Mouse (Mus musculus): Measurements from ENCODE around the gene Pmm1. TPM values are rescaled to one million over a fixed set of nuclear protein-coding genes. Genes with fewer than 3 reads are reported as not detected.
"Not testable (repeated sequence)": the region's sequence is repeated elsewhere in the genome, so short reads cannot be mapped to it uniquely, and the experiment has no call there.

Pmm1 gene
- 10 to 100 TPM; 23.0 to 28.8 TPM for total RNA-seq (2021)
- long read RNA-seq, experiment 1, transcript Pmm1-201 (8 exons, 1,300 nt), result major isoform, 39 of 42 reads
- long read RNA-seq, experiment 1, partial matches to known transcripts, result 0 of 42 reads
- long read RNA-seq, experiment 1, other reads (novel, unspliced or antisense), result 2 of 42 reads
- long read RNA-seq, experiment 2, transcript Pmm1-201 (8 exons, 1,300 nt), result major isoform, 26 of 33 reads
- long read RNA-seq, experiment 2, partial matches to known transcripts, result 0 of 33 reads
- long read RNA-seq, experiment 2, other reads (novel, unspliced or antisense), result 6 of 33 reads

GRCm38 (mm10) chr15:81960171-81961077 is at the start of gene Pmm1:
Gene Pmm1, minus strand, starts transcription at chr15:81960930.
- DNase-seq, result peak; percentile 98
- intact Hi-C loops (cut with DNase I), result loop anchor here (1.0 kb wide), 1 partner anchor 29 kb away; no protein-coding TSS in a partner anchor

- intact Hi-C loops (cut with DNase I), result no loop called here
- no peak for DNase-seq
Measured at GRCm38 (mm10) chr15:82004257-82004656, 43.5 kb upstream of the Pmm1 start.

DNA sequence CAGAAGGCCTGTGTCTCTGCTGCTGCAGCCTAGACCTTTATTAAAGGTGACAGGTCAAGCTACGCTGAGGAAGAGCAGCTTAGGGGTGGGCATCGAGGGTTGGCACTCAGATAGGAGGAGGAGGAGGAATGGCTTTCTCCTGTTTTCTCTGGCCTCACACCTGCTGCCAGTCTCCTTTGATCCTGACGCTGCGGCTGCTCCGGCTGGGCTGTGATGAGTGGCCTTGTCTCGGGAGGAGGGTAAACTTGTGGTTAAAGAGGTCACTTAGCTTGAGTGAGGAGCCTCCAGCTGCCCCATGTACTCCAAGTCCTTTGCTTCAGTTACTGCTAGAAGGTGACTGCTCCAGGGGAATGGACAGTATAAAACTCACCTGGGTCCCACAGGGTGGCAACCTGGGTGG is 33.3 kb upstream of the Pmm1 start:
- intact Hi-C loops (cut with DNase I), result loop anchor here (10.0 kb wide), 2 partner anchors 49 to 169 kb away; no protein-coding TSS in a partner anchor
- DNase-seq, result no peak

GRCm38 (mm10) chr15:81990549-81990948 is 29.8 kb upstream of the Pmm1 start:
- intact Hi-C loops (cut with DNase I), result loop anchor here (10.0 kb wide), 2 partner anchors 46 to 166 kb away; no protein-coding TSS in a partner anchor
- peak; percentile 6 to 17 for DNase-seq

DNA sequence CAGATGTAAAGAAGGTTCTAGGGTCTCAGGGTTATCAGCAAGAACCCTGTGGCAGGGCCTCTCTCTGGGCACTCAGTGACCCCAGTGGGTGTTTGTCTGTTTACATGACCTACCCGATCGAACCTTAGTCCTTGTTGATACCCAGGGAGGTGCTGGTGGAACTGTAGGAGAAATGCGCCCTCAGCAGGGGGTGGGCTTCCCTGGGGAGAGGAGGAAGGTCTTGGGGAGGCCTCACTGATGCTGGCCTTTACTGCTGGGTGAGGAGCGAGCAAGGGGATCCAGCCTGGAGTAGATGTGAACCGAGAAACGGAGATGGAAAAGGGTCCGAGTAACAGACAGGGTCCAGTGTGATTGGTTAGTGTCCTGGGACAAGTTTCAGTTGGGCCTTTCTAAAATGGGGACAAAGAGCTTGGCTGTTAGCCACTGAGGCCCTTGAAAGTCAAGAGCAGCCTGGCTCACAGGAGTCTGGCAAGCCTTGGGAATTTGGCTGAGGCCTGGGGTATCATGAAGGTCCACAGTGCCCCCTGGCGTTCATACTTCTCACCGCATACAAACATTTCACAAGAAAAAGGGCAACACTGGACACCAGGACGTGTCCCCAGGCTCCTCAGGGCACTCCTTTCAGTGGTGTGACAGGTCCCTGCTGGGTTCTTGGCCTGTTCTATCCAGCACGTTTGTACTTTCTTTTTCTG is 28.8 kb upstream of the Pmm1 start:
- intact Hi-C loops (cut with DNase I), result loop anchor here (1.0 to 10.0 kb wide), 3 partner anchors 29 to 165 kb away; partner anchors contain the start of gene Pmm1
- DNase-seq, result peak; percentile 86 to 93

- intact Hi-C loops (cut with DNase I), result no loop called here
- DNase-seq, result no peak
Measured at GRCm38 (mm10) chr15:81987646-81988045, 26.9 kb upstream of the Pmm1 start, which contains the start of gene Xrcc6. Gene Xrcc6, plus strand, starts transcription at chr15:81987835.

DNA sequence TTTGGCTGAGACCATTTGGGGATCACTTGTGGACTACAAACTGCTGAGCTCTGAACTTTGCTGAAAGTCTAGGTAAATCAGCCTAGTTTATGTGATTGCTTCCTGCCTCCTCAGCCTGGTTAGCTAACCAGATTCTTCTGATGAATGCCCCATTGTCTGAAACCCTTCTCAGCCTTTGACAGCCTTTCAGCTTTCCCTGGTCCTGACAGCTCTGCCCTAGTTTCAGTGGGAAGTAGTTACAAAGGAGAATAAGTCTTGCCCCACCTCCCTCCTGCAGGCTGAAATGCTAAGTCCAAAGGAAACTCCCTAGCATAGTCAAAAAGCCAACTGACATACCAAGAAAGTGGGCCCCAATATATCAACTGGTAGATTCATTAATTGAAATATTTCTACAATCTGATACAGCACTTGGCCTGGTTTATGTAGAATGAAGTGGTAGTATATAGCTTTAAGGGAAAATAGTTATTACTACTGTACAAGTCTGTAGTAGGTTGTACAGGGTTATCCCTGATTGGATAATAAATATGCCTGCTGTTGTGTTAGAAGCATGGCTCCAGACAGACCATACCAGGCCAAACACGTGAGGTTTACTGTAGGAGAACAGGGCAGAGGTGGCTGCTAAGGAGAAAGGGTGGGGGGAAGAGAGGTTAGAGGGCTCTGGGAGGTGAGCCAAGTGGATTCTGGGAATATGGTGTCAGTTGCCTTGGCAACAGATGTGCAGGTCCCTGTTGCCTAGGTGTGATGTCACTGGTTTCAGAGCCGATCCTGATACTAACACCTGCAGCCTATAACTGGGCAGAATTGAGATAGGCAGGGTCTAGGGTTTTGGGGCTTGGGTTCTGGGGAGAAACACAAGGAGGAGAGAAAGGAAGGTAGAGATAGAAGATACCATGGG is 24.8 kb upstream of the Pmm1 start:
- intact Hi-C loops (cut with DNase I), result no loop called here

DNA sequence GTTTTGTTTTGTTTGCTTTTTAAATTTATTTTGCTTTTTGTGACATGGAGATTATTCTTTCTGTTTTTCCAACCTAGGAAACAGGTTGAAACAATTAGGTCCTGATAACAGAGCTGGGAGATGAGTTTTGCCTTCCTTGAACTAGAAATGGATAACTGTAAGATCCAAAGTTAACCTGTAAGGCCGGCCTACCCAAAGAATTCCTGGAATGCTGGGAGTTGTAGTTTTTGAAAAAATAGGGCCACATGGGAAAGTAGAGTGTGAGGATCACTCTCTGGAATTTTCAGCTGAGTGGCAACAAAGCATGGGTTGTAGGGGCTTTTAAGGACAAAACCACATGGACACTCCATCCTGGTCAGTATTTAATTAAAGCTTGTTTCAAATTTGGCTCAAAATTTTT is 21.4 kb upstream of the Pmm1 start:
- intact Hi-C loops (cut with DNase I), result no loop called here
- no peak for DNase-seq

More for the DNA sequence above, 24.8 kb upstream of the Pmm1 start:
- no peak for DNase-seq

- intact Hi-C loops (cut with DNase I), result no loop called here
- no peak for DNase-seq
Measured at GRCm38 (mm10) chr15:81980321-81980720, 19.6 kb upstream of the Pmm1 start, which contains the start of gene 1700029P11Rik. Gene 1700029P11Rik, plus strand, starts transcription at chr15:81980540.

- DNase-seq; intact Hi-C loops (cut with DNase I): not testable (repeated sequence)
Measured at GRCm38 (mm10) chr15:81975156-81975555, 14.4 kb upstream of the Pmm1 start.

DNA sequence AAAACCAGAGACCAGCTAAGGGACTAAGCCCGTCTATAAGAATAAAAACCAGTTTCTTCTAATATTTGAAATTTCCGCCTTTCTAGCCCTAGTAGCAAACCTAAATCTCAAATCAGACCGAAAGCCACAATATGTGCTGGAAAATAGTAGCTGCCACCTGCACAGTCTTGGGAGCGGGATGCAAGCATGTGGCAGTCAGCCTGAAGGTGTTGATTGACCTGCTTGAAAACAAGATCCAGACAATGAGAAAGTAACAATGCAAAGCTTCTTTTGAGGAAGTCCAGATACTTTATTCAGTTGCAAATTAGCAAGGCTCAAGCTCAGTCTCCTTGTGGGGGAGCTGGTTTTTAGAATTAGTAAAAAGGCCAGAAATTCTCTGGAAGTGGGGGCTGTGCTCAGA is 9.8 kb upstream of the Pmm1 start:
- intact Hi-C loops (cut with DNase I); DNase-seq: not testable (repeated sequence)

- intact Hi-C loops (cut with DNase I); DNase-seq: not testable (repeated sequence)
Measured at GRCm38 (mm10) chr15:81969635-81970034, 8.9 kb upstream of the Pmm1 start.

DNA sequence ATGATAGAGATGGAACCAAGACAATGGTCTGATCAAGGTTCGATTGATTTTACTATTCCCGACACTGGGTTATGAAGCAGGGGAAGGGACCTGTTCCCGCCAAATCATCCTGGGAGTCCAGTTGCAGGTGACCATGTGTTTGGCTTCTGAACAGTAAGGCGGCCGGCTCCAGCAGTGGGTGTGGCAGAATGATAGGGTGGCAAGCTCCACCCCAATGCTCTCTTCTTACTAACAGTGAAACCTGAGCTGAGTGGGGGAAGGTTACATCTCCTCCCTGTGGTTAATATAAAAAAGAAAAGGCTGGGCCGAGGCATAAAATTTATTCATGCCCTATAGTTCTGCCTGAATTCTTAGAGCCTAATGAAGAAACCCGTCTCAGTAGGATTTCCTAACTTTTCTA is 8.4 kb upstream of the Pmm1 start:
- DNase-seq, result no peak
- intact Hi-C loops (cut with DNase I), result no loop called here

GRCm38 (mm10) chr15:81968447-81968846 is 7.7 kb upstream of the Pmm1 start:
- intact Hi-C loops (cut with DNase I), result no loop called here
- no peak for DNase-seq

GRCm38 (mm10) chr15:81967821-81968220 is 7.1 kb upstream of the Pmm1 start:
- intact Hi-C loops (cut with DNase I), result no loop called here
- no peak for DNase-seq

GRCm38 (mm10) chr15:81966062-81966829 is 5.5 kb upstream of the Pmm1 start:
- intact Hi-C loops (cut with DNase I), result no loop called here
- DNase-seq, result no peak

- intact Hi-C loops (cut with DNase I), result no loop called here
- no peak for DNase-seq
Measured at GRCm38 (mm10) chr15:81964980-81965545, 4.3 kb upstream of the Pmm1 start.

GRCm38 (mm10) chr15:81964262-81964661 is 3.5 kb upstream of the Pmm1 start:
- intact Hi-C loops (cut with DNase I), result no loop called here

More at GRCm38 (mm10) chr15:81964262-81964661, 3.5 kb upstream of the Pmm1 start:
- no peak for DNase-seq

Data from heart, postnatal 14 days (tissue).